Mouse (Mus musculus) gastrocnemius, adult 2 months (tissue): ENCODE measurements around the gene Zbtb16. TPM values are rescaled to one million over a fixed set of nuclear protein-coding genes. Genes with fewer than 3 reads are reported as not detected.
A peak's percentile ranks its signal among the peaks of the same experiment; 100 is the strongest.

Experiments
- DNase-seq: peaks from one replicate; pipeline ENCODE4 v3.0.0; 2022
- H3K27ac ChIP-seq: fragments of 200-600 bp; 2 replicates; pipeline ENCODE4 v1.8.1; 2022; ENCODE audit warnings: mild to moderate bottlenecking
- H3K4me3 ChIP-seq: fragments of 200-600 bp; 2 replicates; pipeline ENCODE4 v1.8.1; 2022; ENCODE audit warnings: mild to moderate bottlenecking, moderate library complexity
- CTCF ChIP-seq: fragments of 200-600 bp; IDR thresholded peaks from 2 replicates; pipeline ENCODE4 v1.8.1; 2022; ENCODE audit warnings: antibody characterized with exemption, mild to moderate bottlenecking, moderate library complexity
- intact Hi-C: fragments of 180-260 bp; cut with DNase I; formaldehyde crosslinking; loops from one replicate; pipeline ENCODE4 v1.15.1; 2025
- long read RNA-seq, 2 experiments: library from polyadenylated mRNA; stranded (forward); transcript quantifications; one replicate each; pipeline ENCODE4 v2.0.0; 2021
- total RNA-seq, 2 experiments: library from RNA; stranded (reverse); gene quantifications; 2 replicates each; pipeline ENCODE4 v1.2.3; 2021

Zbtb16 gene
- 100 to 1,000 TPM; 163 to 166 TPM for total RNA-seq
- long read RNA-seq, experiment 1, full-length matches to known transcripts, result 2 of 16 reads
- long read RNA-seq, experiment 1, partial matches to known transcripts, result 1 of 16 reads
- long read RNA-seq, experiment 1, other reads (novel, unspliced or antisense), result 13 of 16 reads
- long read RNA-seq, experiment 2, partial matches to known transcripts, result 1 of 12 reads
- long read RNA-seq, experiment 2, other reads (novel, unspliced or antisense), result 10 of 12 reads

- TF ChIP-seq CTCF, result peak; percentile 63
- Histone ChIP-seq H3K4me3 (peak within 1 kb of the TSS; percentile 92), H3K27ac (peak within 1 kb of the TSS; percentile 99)
- peak; percentile 95 for DNase-seq
- intact Hi-C loops, result loop anchor here (1.0 to 2.0 kb wide), 3 partner anchors 95 to 190 kb away; no protein-coding TSS in a partner anchor
These were observed at the start of gene Zbtb16 for GRCm38 (mm10) chr9:48835631-48836565. Gene Zbtb16, minus strand, starts transcription at chr9:48836222.

- intact Hi-C loops, result no loop called here
- Histone ChIP-seq H3K4me3 (no peak overlapping the region), H3K27ac (no peak overlapping the region)
- no peak for TF ChIP-seq CTCF
- DNase-seq, result no peak
These were observed 36.9 kb upstream of the Zbtb16 start for GRCm38 (mm10) chr9:48872896-48873295.

- Histone ChIP-seq H3K27ac (no peak overlapping the region), H3K4me3 (no peak overlapping the region)
- no peak for TF ChIP-seq CTCF
- intact Hi-C loops, result no loop called here
- DNase-seq, result no peak
These were observed 30.6 kb upstream of the Zbtb16 start for GRCm38 (mm10) chr9:48866523-48867121.

- Histone ChIP-seq H3K27ac (no peak overlapping the region), H3K4me3 (no peak overlapping the region)
- intact Hi-C loops, result no loop called here
- TF ChIP-seq CTCF, result no peak
- DNase-seq, result no peak
These were observed 29.2 kb upstream of the Zbtb16 start for GRCm38 (mm10) chr9:48865235-48865634.

- intact Hi-C loops, result loop anchor here (2.0 kb wide), 2 partner anchors 23 to 33 kb away; no protein-coding TSS in a partner anchor
- no peak for DNase-seq
- H3K27ac ChIP-seq, result no peak overlapping the region
- H3K4me3 ChIP-seq, result no peak overlapping the region
- no peak for TF ChIP-seq CTCF
These were observed 25.5 kb upstream of the Zbtb16 start for GRCm38 (mm10) chr9:48861481-48861880.

GRCm38 (mm10) chr9:48860526-48860845 is 24.5 kb upstream of the Zbtb16 start:
- H3K4me3 ChIP-seq, result peak overlapping the region; percentile 25; the same call in 1 of the 2 replicates
- intact Hi-C loops, result loop anchor here (1.0 to 2.0 kb wide), 3 partner anchors 22 to 214 kb away; no protein-coding TSS in a partner anchor
- DNase-seq, result peak; percentile 84
- peak; percentile 97 for TF ChIP-seq CTCF
- peak overlapping the region; percentile 51 for H3K27ac ChIP-seq

GRCm38 (mm10) chr9:48859828-48860525 is 24.0 kb upstream of the Zbtb16 start:
- Histone ChIP-seq H3K27ac (peak overlapping the region; percentile 51), H3K4me3 (no peak overlapping the region)
- TF ChIP-seq CTCF, result no peak
- intact Hi-C loops, result loop anchor here (1.0 to 2.0 kb wide), 3 partner anchors 21 to 214 kb away; no protein-coding TSS in a partner anchor
- no peak for DNase-seq

GRCm38 (mm10) chr9:48857944-48858343 is 21.9 kb upstream of the Zbtb16 start:
- H3K27ac ChIP-seq, result no peak overlapping the region
- intact Hi-C loops, result no loop called here
- peak; percentile 52 for DNase-seq
- no peak for TF ChIP-seq CTCF
- H3K4me3 ChIP-seq, result no peak overlapping the region

GRCm38 (mm10) chr9:48856240-48856639 is 20.2 kb upstream of the Zbtb16 start:
- intact Hi-C loops, result no loop called here

GRCm38 (mm10) chr9:48849531-48849930 is 13.5 kb upstream of the Zbtb16 start:
- no peak for TF ChIP-seq CTCF
- Histone ChIP-seq H3K27ac (no peak overlapping the region), H3K4me3 (no peak overlapping the region)
- no peak for DNase-seq
- intact Hi-C loops, result no loop called here

More at GRCm38 (mm10) chr9:48856240-48856639, 20.2 kb upstream of the Zbtb16 start:
- no peak overlapping the region for H3K27ac ChIP-seq
- DNase-seq, result no peak
- H3K4me3 ChIP-seq, result no peak overlapping the region
- TF ChIP-seq CTCF, result peak; percentile 48

- DNase-seq, result no peak
- no peak for TF ChIP-seq CTCF
- no peak overlapping the region for H3K4me3 ChIP-seq
- H3K27ac ChIP-seq, result no peak overlapping the region
- intact Hi-C loops, result loop anchor here (2.0 kb wide), 1 partner anchor 21 kb away; no protein-coding TSS in a partner anchor
These were observed 3.5 kb upstream of the Zbtb16 start for GRCm38 (mm10) chr9:48839568-48839967.

GRCm38 (mm10) chr9:48838346-48838745 is 2.3 kb upstream of the Zbtb16 start:
- no peak for DNase-seq
- no peak for TF ChIP-seq CTCF
- intact Hi-C loops, result loop anchor here (2.0 kb wide), 1 partner anchor 22 kb away; no protein-coding TSS in a partner anchor
- Histone ChIP-seq H3K27ac (0 out of 2 replicates have a peak overlapping the region, but pooled peaks have one; percentile 12), H3K4me3 (no peak overlapping the region)
